Mouse (Mus musculus) monocyte, adult 2 months (primary cell): ENCODE data around the gene Pola1.
"Not testable (repeated sequence)": the region's sequence is repeated elsewhere in the genome, so short reads cannot be mapped to it uniquely, and the experiment has no call there.

Source experiments
- DNase-seq, 2 experiments: peaks; one replicate each; pipeline ENCODE4 v3.0.0; 2022; ENCODE audit warnings: low spot score in 2 of 2, low read depth in 1 of 2

The Pola1 gene

GRCm38 (mm10) chrX:93465711-93466110 is 166.2 kb downstream of the Pola1 start:
- no peak for DNase-seq

GRCm38 (mm10) chrX:93429738-93430260 is 202.2 kb downstream of the Pola1 start:
- DNase-seq, result no peak

GRCm38 (mm10) chrX:93428956-93429737 is 202.8 kb downstream of the Pola1 start:
- no peak for DNase-seq

- not testable (repeated sequence) for DNase-seq
Measured at GRCm38 (mm10) chrX:93400871-93401270, 231.1 kb downstream of the Pola1 start.

GRCm38 (mm10) chrX:93397089-93397488 is 234.9 kb downstream of the Pola1 start:
- no peak for DNase-seq

- no peak for DNase-seq
Measured at GRCm38 (mm10) chrX:93377285-93377972, 254.5 kb downstream of the Pola1 start.

- no peak for DNase-seq
Measured at GRCm38 (mm10) chrX:93373503-93373902, 258.5 kb downstream of the Pola1 start.

GRCm38 (mm10) chrX:93369708-93370107 is 262.2 kb downstream of the Pola1 start:
- no peak for DNase-seq

- no peak for DNase-seq
Measured at GRCm38 (mm10) chrX:93368211-93368610, 263.7 kb downstream of the Pola1 start.

GRCm38 (mm10) chrX:93321336-93321735 is 310.6 kb downstream of the Pola1 start:
- no peak for DNase-seq

GRCm38 (mm10) chrX:93319979-93320378 is 312.0 kb downstream of the Pola1 start:
- no peak for DNase-seq

- DNase-seq, result no peak
Measured at GRCm38 (mm10) chrX:93317577-93317976, 314.4 kb downstream of the Pola1 start.

- no peak for DNase-seq
Measured at GRCm38 (mm10) chrX:93305780-93306179, 326.2 kb downstream of the Pola1 start.

GRCm38 (mm10) chrX:93301798-93302197 is 330.2 kb downstream of the Pola1 start:
- no peak for DNase-seq

GRCm38 (mm10) chrX:93300183-93300815 is 331.7 kb downstream of the Pola1 start:
- no peak for DNase-seq

- no peak for DNase-seq
Measured at GRCm38 (mm10) chrX:93299771-93300170, 332.2 kb downstream of the Pola1 start.

- DNase-seq, result no peak
Measured at GRCm38 (mm10) chrX:93299046-93299626, 332.8 kb downstream of the Pola1 start.

GRCm38 (mm10) chrX:93297001-93297441 is 334.9 kb downstream of the Pola1 start:
- no peak for DNase-seq

- DNase-seq, result no peak
Measured at GRCm38 (mm10) chrX:93295819-93296218, 336.1 kb downstream of the Pola1 start.

GRCm38 (mm10) chrX:93294736-93295490 is 337.0 kb downstream of the Pola1 start:
- no peak for DNase-seq

- no peak for DNase-seq
Measured at GRCm38 (mm10) chrX:93292031-93292430, 339.9 kb downstream of the Pola1 start.
